Mouse (Mus musculus) forebrain, postnatal 0 days (tissue): ENCODE data around the gene Klhl31. TPM values are rescaled to one million over a fixed set of nuclear protein-coding genes. Genes with fewer than 3 reads are reported as not detected.

Source experiments
- ATAC-seq: fragments of 200-750 bp; cut with Nextera tagmentation; 2 replicates; pipeline ENCODE4 v1.8.0; 2017; ENCODE audit warnings: mild to moderate bottlenecking, moderate library complexity
- DNase-seq: peaks from one replicate; pipeline ENCODE4 v3.0.0-alpha.2; 2015
- H3K27ac ChIP-seq: fragments of 300-500 bp; sonication (generic); 2 replicates; pipeline ENCODE4 v1.5.1; 2014; ENCODE audit warnings: low read depth, mild to moderate bottlenecking, antibody characterized with exemption, low read length, moderate library complexity, mixed read lengths
- H3K27me3 ChIP-seq: fragments of 300-500 bp; sonication (generic); 2 replicates; pipeline ENCODE4 v1.6.1; 2014; ENCODE audit warnings: mild to moderate bottlenecking, low read length, mixed read lengths; ENCODE audit not compliant: insufficient read depth
- H3K36me3 ChIP-seq: fragments of 300-500 bp; sonication (generic); 2 replicates; pipeline ENCODE4 v1.6.1; 2014; ENCODE audit warnings: mild to moderate bottlenecking, moderate library complexity; ENCODE audit not compliant: insufficient read depth
- H3K4me1 ChIP-seq: fragments of 300-500 bp; sonication (generic); 2 replicates; pipeline ENCODE4 v1.6.1; 2014; ENCODE audit warnings: antibody characterized with exemption; ENCODE audit not compliant: insufficient read depth
- H3K4me2 ChIP-seq: fragments of 300-500 bp; sonication (generic); 2 replicates; pipeline ENCODE4 v1.6.1; 2014; ENCODE audit warnings: low read depth, mild to moderate bottlenecking, moderate library complexity
- H3K4me3 ChIP-seq: fragments of 300-500 bp; sonication (generic); 2 replicates; pipeline ENCODE4 v1.5.1; 2014; ENCODE audit warnings: low read depth, low read length, mixed read lengths
- H3K9ac ChIP-seq: fragments of 300-500 bp; sonication (generic); 2 replicates; pipeline ENCODE4 v1.6.1; 2014; ENCODE audit warnings: mild to moderate bottlenecking
- H3K9me3 ChIP-seq: fragments of 300-500 bp; sonication (generic); 2 replicates; pipeline ENCODE4 v1.6.1; 2016; ENCODE audit warnings: low read length
- CTCF ChIP-seq: sonication (generic); IDR thresholded peaks from 2 replicates; pipeline ENCODE4 v1.5.1; 2016; ENCODE audit warnings: antibody characterized with exemption, control low read depth, low read depth
- WGBS: fragments of 180-500 bp; shearing (Covaris S2); extraction: QIAGEN DNeasy Blood & Tissue Kit; methylation state at CpG from one replicate; pipeline ENCODE4 v1.1.7; 2014; 5-methylcytosine and 5-hydroxymethylcytosine counted together
- polyA plus RNA-seq: library from polyadenylated mRNA; unstranded; fragments of >200 nt; fragmentation: Nextera tagmentation; extraction: Ambion mirVana; gene quantifications from 2 replicates; pipeline ENCODE4 v1.2.1, GENCODE M21; 2015
- total RNA-seq: library from RNA; depleted of rRNA; stranded (reverse); fragments of >200 nt; gene quantifications from 2 replicates; pipeline ENCODE4 v1.2.3, GENCODE M21; 2014

The Klhl31 gene
- total and polyA plus RNA-seq, 2 experiments from 2014 or later, result 0.05 to 0.06 TPM

DNA sequence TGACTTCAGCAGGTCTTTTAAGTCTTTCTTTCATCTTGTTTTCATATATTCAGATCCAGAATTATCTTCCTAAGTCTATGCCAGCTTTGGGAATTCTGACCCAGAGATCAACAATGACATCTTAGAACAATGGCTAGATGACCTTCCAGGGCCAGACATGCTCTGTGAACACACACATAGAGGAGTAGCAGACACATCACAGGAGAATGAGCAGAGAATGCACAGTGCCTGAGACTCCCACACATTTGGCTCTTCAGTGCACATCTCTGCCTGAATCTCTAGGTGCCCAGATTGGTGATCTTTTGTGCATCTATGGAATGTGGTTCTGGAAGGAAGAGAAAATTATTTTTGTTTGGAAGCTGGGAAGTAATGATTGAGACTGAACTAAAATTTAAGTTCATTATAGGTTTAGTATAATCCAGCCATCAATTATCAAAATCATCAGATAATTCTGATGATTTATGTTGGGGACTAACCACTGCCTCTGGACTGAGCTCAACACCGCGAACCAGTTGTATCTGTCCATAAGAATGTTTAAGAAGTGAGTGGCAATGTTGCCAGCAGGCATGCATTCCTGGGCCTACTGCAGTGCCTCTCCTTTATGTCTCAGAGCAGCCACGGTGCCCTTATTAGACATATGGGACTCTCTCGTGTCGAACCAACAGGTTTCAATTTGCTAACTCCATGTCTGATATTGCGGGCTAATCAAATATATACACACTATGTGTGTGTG is 12.8 kb upstream of the Klhl31 start:
- no peak overlapping the region for H3K27ac ChIP-seq
- no peak overlapping the region for H3K4me2 ChIP-seq
- H3K27me3 ChIP-seq, result no peaks in the 10 kb centered on the region
- DNase-seq, result no peak
- ATAC-seq, result no peak
- H3K4me3 ChIP-seq, result no peak overlapping the region
- H3K9me3 ChIP-seq, result no peaks in the 10 kb centered on the region
- no peak overlapping the region for H3K9ac ChIP-seq
- no peaks in the 10 kb centered on the region for H3K36me3 ChIP-seq
- H3K4me1 ChIP-seq, result no peaks in the 10 kb centered on the region
- TF ChIP-seq CTCF, result no peak
- WGBS, result 92% methylated on average over 6 of the region's 6 CpGs

DNA sequence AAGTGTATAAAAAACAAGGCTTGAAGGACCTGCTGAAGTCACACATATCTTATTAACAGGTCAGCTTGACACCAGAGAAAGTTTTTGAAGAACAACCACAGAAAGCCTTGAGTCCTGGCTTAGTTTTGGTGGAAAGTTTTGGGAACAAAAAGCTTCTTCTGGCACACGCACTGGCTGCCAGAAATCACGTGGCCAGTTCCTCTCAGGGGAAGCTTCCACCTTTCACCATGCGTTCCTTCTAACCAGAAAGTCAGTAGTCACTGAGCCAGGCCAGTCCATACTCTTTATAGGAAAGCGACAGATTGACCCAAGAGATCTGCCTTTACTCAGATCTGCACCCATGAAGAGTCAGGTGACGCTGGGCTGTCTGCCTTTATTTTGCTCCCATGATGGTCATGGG is 12.1 kb upstream of the Klhl31 start:
- Histone ChIP-seq H3K4me3 (no peak overlapping the region), H3K4me2 (no peak overlapping the region), H3K27ac (no peak overlapping the region), H3K4me1 (no peaks in the 10 kb centered on the region), H3K27me3 (no peaks in the 10 kb centered on the region), H3K9ac (no peak overlapping the region), H3K9me3 (no peaks in the 10 kb centered on the region), H3K36me3 (no peaks in the 10 kb centered on the region)
- WGBS, result 81% methylated on average over 5 of the region's 5 CpGs
- no peak for TF ChIP-seq CTCF
- DNase-seq (no peak), ATAC-seq (no peak)

DNA sequence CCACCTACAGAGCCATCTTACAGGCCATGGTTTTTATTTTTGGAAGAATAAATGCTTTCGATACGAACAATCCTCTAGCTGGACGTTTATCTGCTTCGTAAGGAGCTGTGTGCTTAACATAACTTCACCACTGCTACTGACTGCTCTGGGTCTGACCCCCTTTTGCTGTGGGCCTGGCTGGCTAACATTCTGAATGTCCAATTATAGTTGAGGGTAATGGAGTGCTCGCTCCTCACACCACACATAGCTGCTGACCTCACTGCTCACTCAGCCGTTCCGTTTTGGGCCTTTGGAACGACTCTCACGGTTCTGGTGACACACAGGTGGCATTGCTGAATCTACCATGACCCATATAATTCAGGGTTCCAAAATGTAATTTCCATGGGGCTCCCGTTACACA is 7.6 kb upstream of the Klhl31 start:
- Histone ChIP-seq H3K4me3 (no peak overlapping the region), H3K4me1 (no peaks in the 10 kb centered on the region), H3K4me2 (no peak overlapping the region), H3K27me3 (no peaks in the 10 kb centered on the region), H3K9ac (no peak overlapping the region), H3K27ac (no peak overlapping the region), H3K36me3 (no peaks in the 10 kb centered on the region), H3K9me3 (no peaks in the 10 kb centered on the region)
- 90% methylated on average over 10 of the region's 10 CpGs for whole genome bisulfite sequencing
- no peak for TF ChIP-seq CTCF
- ATAC-seq (no peak), DNase-seq (no peak)

- WGBS, result 61% methylated on average over 5 of the region's 5 CpGs
- H3K27me3 ChIP-seq, result no peaks in the 10 kb centered on the region
- no peak overlapping the region for H3K4me2 ChIP-seq
- H3K4me1 ChIP-seq, result no peaks in the 10 kb centered on the region
- DNase-seq (no peak), ATAC-seq (no peak)
- no peaks in the 10 kb centered on the region for H3K9me3 ChIP-seq
- H3K27ac ChIP-seq, result no peak overlapping the region
- no peak overlapping the region for H3K9ac ChIP-seq
- no peaks in the 10 kb centered on the region for H3K36me3 ChIP-seq
- no peak overlapping the region for H3K4me3 ChIP-seq
- no peak for TF ChIP-seq CTCF
Measured at GRCm38 (mm10) chr9:77629708-77630107, 6.6 kb upstream of the Klhl31 start.

DNA sequence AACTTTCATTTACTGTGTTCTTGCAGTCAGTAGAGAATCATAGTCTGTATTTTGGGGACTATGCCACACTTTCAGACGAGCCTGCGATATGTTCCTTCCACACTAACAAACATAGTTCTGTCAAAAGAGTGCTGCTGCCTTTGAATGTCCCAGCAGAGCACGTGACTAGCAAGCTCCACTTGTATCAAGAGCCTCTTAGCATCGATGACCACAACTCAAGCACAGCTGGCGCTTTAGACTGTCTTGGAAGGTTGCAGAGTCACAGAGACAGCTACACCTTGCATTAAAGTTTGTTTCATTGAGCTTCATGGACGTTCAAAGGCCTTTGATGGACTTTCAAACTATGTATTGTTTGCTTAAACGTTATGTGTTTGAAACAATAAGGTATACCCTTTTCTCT is 5.5 kb upstream of the Klhl31 start:
- no peaks in the 10 kb centered on the region for H3K9me3 ChIP-seq
- ATAC-seq (no peak), DNase-seq (no peak)
- no peak overlapping the region for H3K4me2 ChIP-seq
- no peak overlapping the region for H3K4me3 ChIP-seq
- H3K27me3 ChIP-seq, result no peaks in the 10 kb centered on the region
- TF ChIP-seq CTCF, result no peak
- H3K36me3 ChIP-seq, result no peaks in the 10 kb centered on the region
- no peak overlapping the region for H3K27ac ChIP-seq
- WGBS, result 80% methylated on average over 7 of the region's 7 CpGs
- no peaks in the 10 kb centered on the region for H3K4me1 ChIP-seq
- no peak overlapping the region for H3K9ac ChIP-seq

GRCm38 (mm10) chr9:77632432-77632831 is 3.9 kb upstream of the Klhl31 start:
- ATAC-seq (no peak), DNase-seq (no peak)
- 80% methylated on average over 3 of the region's 3 CpGs for WGBS
- H3K9ac ChIP-seq, result no peak overlapping the region
- no peaks in the 10 kb centered on the region for H3K4me1 ChIP-seq
- no peaks in the 10 kb centered on the region for H3K27me3 ChIP-seq
- TF ChIP-seq CTCF, result no peak
- no peak overlapping the region for H3K4me2 ChIP-seq
- no peak overlapping the region for H3K4me3 ChIP-seq
- no peaks in the 10 kb centered on the region for H3K36me3 ChIP-seq
- no peaks in the 10 kb centered on the region for H3K9me3 ChIP-seq
- no peak overlapping the region for H3K27ac ChIP-seq

GRCm38 (mm10) chr9:77636003-77636402 is 297 bp upstream of the Klhl31 start:
- 86% methylated on average over 5 of the region's 5 CpGs for WGBS
- no peak for DNase-seq

More at GRCm38 (mm10) chr9:77636003-77636402, 297 bp upstream of the Klhl31 start:
- no peak overlapping the region for H3K27ac ChIP-seq
- H3K9ac ChIP-seq, result no peak overlapping the region
- no peak overlapping the region for H3K4me3 ChIP-seq
- H3K9me3 ChIP-seq, result no peaks in the 10 kb centered on the region
- no peak for ATAC-seq
- H3K4me2 ChIP-seq, result no peak overlapping the region
- H3K36me3 ChIP-seq, result no peaks in the 10 kb centered on the region
- no peak for TF ChIP-seq CTCF
- no peaks in the 10 kb centered on the region for H3K27me3 ChIP-seq
- H3K4me1 ChIP-seq, result no peaks in the 10 kb centered on the region
